Mouse (Mus musculus) embryonic fibroblast, embryonic 13.5 days (primary cell): ENCODE results near the gene Cdc42bpa.

Source experiments
- CTCF ChIP-seq: IDR thresholded peaks from 2 replicates; pipeline ENCODE4 v1.5.1; 2011; ENCODE audit warnings: mild to moderate bottlenecking, control low read depth, low read length, moderate library complexity, borderline replicate concordance; ENCODE audit not compliant: insufficient read depth
- POLR2A ChIP-seq: IDR thresholded peaks from 2 replicates; pipeline ENCODE4 v1.6.1; 2011; ENCODE audit warnings: low read depth, mild to moderate bottlenecking, control low read depth, low read length, moderate library complexity

GRCm38 (mm10) chr1:179981680-179982079, 21.4 kb downstream of the Cdc42bpa start:
- no peak for TF ChIP-seq CTCF
- no peak for TF ChIP-seq POLR2A
